Mouse (Mus musculus) stomach, embryonic 14.5 days (tissue): ENCODE results near the gene Lrrc10b. TPM values are rescaled to one million over a fixed set of nuclear protein-coding genes. Genes with fewer than 3 reads are reported as not detected.

Experiments used
- ATAC-seq: fragments of 200-750 bp; cut with Nextera tagmentation; 2 replicates; pipeline ENCODE4 v1.8.0; 2017; ENCODE audit warnings: low read depth, moderate TSS enrichment; ENCODE audit not compliant: insufficient number of reproducible peaks, insufficient read depth, low FRiP score
- H3K27ac ChIP-seq: fragments of 300-500 bp; sonication (generic); 2 replicates; pipeline ENCODE4 v1.5.1; 2014; ENCODE audit warnings: mild to moderate bottlenecking, low read length, moderate library complexity, mixed read lengths
- H3K27me3 ChIP-seq: fragments of 300-500 bp; sonication (generic); 2 replicates; pipeline ENCODE4 v1.6.1; 2014; ENCODE audit warnings: low read length, control low read depth, mixed read lengths; ENCODE audit not compliant: control insufficient read depth, insufficient read depth
- H3K36me3 ChIP-seq: fragments of 300-500 bp; sonication (generic); 2 replicates; pipeline ENCODE4 v1.6.1; 2014; ENCODE audit warnings: mild to moderate bottlenecking, control low read depth, low read length, moderate library complexity, mixed read lengths; ENCODE audit not compliant: control insufficient read depth, insufficient read depth
- H3K4me1 ChIP-seq: fragments of 300-500 bp; sonication (generic); 2 replicates; pipeline ENCODE4 v1.6.1; 2014; ENCODE audit warnings: low read length, control low read depth, mixed read lengths; ENCODE audit not compliant: control insufficient read depth, insufficient read depth
- H3K4me2 ChIP-seq: fragments of 300-500 bp; sonication (generic); replicated peaks from 2 replicates; pipeline ENCODE4 v1.6.1; 2014; ENCODE audit warnings: low read depth, low read length, control low read depth
- H3K4me3 ChIP-seq: fragments of 300-500 bp; sonication (generic); 2 replicates; pipeline ENCODE4 v1.5.1; 2014; ENCODE audit warnings: low read depth, low read length, control low read depth
- H3K9ac ChIP-seq: fragments of 300-500 bp; sonication (generic); replicated peaks from 2 replicates; pipeline ENCODE4 v1.6.1; 2014; ENCODE audit warnings: low read depth, mild to moderate bottlenecking, control low read depth, low read length, moderate library complexity, mixed read lengths
- H3K9me3 ChIP-seq: fragments of 300-500 bp; sonication (generic); 2 replicates; pipeline ENCODE4 v1.6.1; 2016; ENCODE audit warnings: low read depth, low read length, control low read depth; ENCODE audit not compliant: control insufficient read depth
- WGBS: fragments of 180-500 bp; shearing (Covaris S2); extraction: QIAGEN DNeasy Blood & Tissue Kit; methylation state at CpG from one replicate; pipeline ENCODE4 v1.1.7; 2014; 5-methylcytosine and 5-hydroxymethylcytosine counted together
- polyA plus RNA-seq: library from polyadenylated mRNA; unstranded; fragments of >200 nt; fragmentation: Nextera tagmentation; extraction: Ambion mirVana; gene quantifications from 2 replicates; pipeline ENCODE4 v1.2.1, GENCODE M21; 2014

Gene Lrrc10b
- polyA plus RNA-seq, 1 experiment from 2014 or later = 0.42 TPM

DNA sequence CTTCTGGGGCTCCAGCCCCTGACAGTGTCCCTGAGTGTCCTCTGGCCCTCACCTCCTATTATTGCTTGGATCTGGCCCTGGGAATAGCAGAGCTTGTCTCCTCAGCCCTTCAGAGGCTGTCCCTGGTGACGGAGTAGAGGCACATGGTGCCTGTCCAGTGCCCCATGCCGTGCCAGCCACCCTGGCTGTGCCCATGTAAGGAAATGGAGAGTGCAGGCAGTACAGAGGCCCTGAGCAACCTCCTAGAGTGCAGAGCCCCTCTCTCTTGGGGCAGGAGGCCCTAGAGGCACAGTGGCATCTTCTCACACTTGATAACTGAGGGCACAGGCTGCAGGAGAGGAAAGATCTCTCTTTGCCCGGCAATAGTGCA, 1.9 kb downstream of the Lrrc10b start:
- H3K4me3 ChIP-seq = no peak overlapping the region
- H3K9ac ChIP-seq = no peak overlapping the region
- no peak for ATAC-seq
- WGBS = 77% methylated on average over 3 of the region's 3 CpGs
- no peaks in the 10 kb centered on the region; the same call in 1 of the 2 replicates for H3K4me1 ChIP-seq
- no peaks in the 10 kb centered on the region for H3K36me3 ChIP-seq
- no peak overlapping the region for H3K4me2 ChIP-seq
- H3K27ac ChIP-seq = no peak overlapping the region
- no peaks in the 10 kb centered on the region for H3K9me3 ChIP-seq
- peaks cover 29% of the 10 kb centered on the region for H3K27me3 ChIP-seq

DNA sequence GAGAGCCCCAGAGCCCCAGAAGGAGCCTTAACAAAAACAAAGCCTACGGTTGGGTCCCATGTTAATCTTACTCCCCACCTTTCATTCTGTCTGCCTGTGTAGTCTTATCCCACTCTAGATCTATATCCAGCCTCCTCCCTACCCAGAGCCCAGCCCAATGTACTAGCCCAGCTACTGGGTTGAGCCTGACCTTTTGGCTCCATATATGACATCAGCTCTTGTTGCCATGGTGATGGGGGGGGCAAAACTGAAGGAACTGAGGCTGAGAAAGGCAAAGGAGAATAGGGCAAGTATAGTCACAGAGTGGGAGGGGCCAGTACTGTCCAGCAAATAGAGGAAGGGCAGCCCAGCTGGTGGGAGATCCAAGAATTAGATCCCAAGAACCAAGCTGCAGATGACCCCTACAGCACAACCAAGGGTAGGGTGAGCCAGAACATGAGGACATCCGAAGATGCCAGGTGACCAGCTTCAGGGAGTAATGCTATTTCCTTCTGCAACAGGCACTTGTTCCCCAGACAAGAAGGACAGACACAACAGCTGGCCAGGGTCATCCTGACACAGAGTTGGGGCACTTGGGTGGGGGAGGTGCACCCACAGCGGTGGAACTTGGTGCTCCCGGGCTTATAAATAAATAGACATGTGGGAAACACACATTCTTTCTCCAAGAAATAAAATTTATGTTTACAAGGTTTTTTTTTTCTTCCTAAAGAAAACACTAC, 2.4 kb downstream of the Lrrc10b start:
- Histone ChIP-seq H3K4me2 (no peak overlapping the region), H3K27me3 (peaks cover 29% of the 10 kb centered on the region), H3K4me3 (no peak overlapping the region), H3K4me1 (no peaks in the 10 kb centered on the region; the same call in 1 of the 2 replicates), H3K9ac (no peak overlapping the region), H3K36me3 (no peaks in the 10 kb centered on the region), H3K9me3 (no peaks in the 10 kb centered on the region), H3K27ac (no peak overlapping the region)
- ATAC-seq = no peak
- WGBS = 50% methylated on average over 4 of the region's 4 CpGs

DNA sequence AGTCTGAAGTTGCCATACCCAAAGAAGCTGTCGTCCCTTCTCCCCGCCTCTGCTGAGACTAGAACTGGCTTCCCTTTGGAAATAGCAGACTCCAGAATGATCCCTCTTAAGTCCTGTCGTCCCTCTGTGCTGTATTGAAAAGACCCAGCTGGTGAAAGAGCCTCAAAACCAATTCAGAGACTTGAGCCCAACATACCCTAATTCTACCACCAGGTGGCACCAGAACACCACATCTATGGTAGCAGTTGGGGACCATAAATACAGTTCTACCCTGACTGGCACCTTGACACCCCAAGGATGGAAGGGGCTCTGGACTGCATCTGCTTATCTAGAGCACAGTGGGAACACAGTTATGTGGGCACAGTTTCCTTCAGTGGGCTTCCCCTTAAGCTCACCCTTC, 7.6 kb downstream of the Lrrc10b start:
- no peaks in the 10 kb centered on the region for H3K9me3 ChIP-seq
- no peak overlapping the region for H3K27ac ChIP-seq
- H3K4me1 ChIP-seq = 0 out of 2 replicates have a peak, but pooled peaks cover 4% of the 10 kb centered on the region
- H3K4me2 ChIP-seq = no peak overlapping the region
- H3K36me3 ChIP-seq = no peaks in the 10 kb centered on the region
- no peak overlapping the region for H3K4me3 ChIP-seq
- 0 out of 2 replicates have a peak, but pooled peaks cover under 1% of the 10 kb centered on the region for H3K27me3 ChIP-seq
- WGBS = 2% methylated on average over 3 of the region's 3 CpGs
- peak; percentile 64; the same call in 1 of the 2 replicates for ATAC-seq
- no peak overlapping the region for H3K9ac ChIP-seq

DNA sequence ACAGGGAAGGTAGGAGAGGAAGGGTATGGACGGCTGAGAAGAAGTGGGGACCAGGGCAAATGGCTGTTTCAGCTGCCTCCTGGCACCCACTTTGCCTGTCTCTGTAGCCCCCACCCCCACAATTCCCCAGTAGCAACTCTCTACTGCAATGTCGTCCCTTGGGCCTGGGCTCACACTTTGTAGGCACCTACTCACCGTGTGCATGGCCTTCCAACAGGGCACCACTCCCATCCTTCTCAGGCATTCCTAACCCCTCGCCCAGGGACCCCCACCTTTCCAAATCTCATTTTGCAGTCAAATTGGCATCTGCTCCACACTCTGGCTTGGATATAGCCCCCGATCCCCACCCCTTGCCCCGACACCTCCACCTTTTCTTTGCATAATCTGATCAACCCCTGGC, 8.1 kb downstream of the Lrrc10b start:
- Histone ChIP-seq H3K9ac (no peak overlapping the region), H3K4me1 (0 out of 2 replicates have a peak, but pooled peaks cover 4% of the 10 kb centered on the region), H3K4me2 (no peak overlapping the region), H3K4me3 (no peak overlapping the region), H3K9me3 (no peaks in the 10 kb centered on the region), H3K27me3 (no peaks in the 10 kb centered on the region), H3K36me3 (no peaks in the 10 kb centered on the region), H3K27ac (no peak overlapping the region)
- WGBS = 51% methylated on average over 6 of the region's 6 CpGs
- no peak for ATAC-seq

DNA sequence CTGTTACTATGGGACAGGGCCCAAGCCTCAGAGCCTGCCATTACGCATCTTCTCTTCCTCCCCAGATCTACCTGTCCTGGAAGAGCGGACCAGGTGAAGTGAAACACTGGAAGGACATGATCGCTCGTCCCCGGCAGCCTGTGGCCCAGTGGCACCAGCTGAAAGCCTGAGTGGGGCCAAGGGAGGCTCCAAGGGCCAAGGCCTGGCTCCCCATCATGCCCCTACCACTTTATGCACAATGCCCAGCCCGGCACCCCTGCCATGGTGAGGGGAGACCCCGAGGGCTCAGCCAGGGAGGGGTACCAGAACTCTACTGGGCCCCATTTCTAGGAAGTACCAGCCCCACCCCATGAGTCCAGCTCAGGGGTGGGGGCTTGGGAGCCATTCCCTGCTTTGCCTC, 9.0 kb downstream of the Lrrc10b start:
- Histone ChIP-seq H3K27ac (no peak overlapping the region), H3K4me3 (no peak overlapping the region), H3K4me1 (0 out of 2 replicates have a peak, but pooled peaks cover 4% of the 10 kb centered on the region), H3K36me3 (no peaks in the 10 kb centered on the region), H3K9me3 (no peaks in the 10 kb centered on the region), H3K27me3 (no peaks in the 10 kb centered on the region), H3K4me2 (no peak overlapping the region), H3K9ac (no peak overlapping the region)
- no peak for ATAC-seq
- WGBS = 88% methylated on average over 7 of the region's 7 CpGs

DNA sequence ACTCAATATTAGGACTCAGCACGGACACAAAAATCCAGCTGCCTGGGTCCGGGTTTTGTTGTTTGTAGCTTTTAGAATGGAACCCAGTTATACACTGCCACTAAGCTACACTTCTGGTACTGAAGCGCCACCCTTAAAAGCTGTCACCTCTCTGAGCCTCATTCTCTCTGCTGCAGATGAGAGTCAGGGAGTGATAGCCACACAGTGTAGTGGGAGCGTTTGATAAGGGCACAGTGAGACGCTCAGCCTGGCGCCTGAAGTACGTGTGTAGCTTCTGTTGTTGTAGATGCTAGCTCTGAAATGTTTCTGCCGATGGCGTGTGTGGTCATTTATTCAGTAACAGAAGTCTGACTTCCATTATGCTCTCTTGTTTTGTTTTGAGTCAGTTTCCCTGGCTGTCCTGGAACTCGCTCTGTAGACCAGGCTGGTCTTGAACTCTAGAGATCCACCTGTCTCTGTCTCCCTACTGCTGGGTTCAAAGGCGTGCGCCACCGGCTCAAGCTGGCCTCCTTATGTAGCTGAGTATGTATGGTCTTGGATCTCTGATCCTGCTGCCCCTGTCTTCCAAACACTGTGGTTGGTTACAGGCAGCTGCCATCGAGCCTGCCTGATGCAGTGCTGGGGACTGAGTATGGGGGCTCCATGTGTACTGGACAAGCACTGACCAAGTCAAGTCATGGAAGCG, 12.4 kb downstream of the Lrrc10b start:
- Histone ChIP-seq H3K27me3 (no peaks in the 10 kb centered on the region), H3K4me2 (no peak overlapping the region), H3K9me3 (no peaks in the 10 kb centered on the region), H3K9ac (no peak overlapping the region), H3K4me3 (no peak overlapping the region), H3K27ac (no peak overlapping the region), H3K36me3 (no peaks in the 10 kb centered on the region), H3K4me1 (0 out of 2 replicates have a peak, but pooled peaks cover 4% of the 10 kb centered on the region)
- ATAC-seq = no peak
- WGBS = 89% methylated on average over 15 of the region's 15 CpGs

DNA sequence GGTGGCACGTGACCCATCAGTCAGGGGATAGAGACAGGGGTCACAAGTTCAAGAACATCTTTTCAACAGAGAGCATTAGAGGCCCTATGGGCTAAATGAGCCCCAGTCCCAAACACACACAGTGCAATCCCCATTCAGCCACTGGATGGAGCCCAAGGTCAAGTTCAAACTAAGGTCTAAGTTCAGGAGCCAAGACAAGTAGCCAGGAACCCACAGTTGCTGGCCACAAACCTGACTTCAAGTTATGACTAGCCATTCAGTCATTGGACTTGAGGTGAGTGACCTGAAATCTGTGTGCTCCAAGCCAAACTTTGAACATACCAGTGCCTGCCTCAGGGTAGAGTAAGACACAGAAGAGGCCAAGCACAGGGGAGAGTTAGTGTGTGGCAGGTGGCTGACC, 19.8 kb downstream of the Lrrc10b start:
- 58% methylated on average over 1 of the region's 1 CpGs for WGBS
- Histone ChIP-seq H3K4me3 (no peak overlapping the region), H3K36me3 (no peaks in the 10 kb centered on the region), H3K27me3 (no peaks in the 10 kb centered on the region), H3K9ac (no peak overlapping the region), H3K27ac (no peak overlapping the region), H3K9me3 (no peaks in the 10 kb centered on the region), H3K4me2 (no peak overlapping the region), H3K4me1 (no peaks in the 10 kb centered on the region)
- no peak for ATAC-seq

DNA sequence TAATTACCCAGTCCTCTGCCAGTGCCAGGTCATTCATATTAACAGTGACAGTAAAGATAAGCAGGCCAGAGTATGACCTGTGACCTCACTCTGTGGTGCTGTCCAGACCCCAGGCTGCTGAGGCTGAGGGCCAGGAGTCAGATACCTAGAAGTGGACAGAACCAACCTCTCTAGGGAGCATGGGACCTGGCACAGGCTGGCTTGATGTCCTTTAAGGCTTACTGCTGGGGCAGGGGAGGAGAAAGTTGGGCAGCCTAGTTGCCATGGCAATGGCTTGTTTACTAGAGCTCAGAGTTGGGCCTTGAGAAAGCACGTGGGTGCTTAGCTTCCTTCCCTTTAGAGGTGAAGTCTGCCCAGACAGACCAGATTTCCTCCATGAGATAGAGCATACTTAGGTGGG, 20.5 kb downstream of the Lrrc10b start:
- ATAC-seq = no peak
- WGBS = 14% methylated on average over 1 of the region's 1 CpGs
- Histone ChIP-seq H3K27ac (no peak overlapping the region), H3K9me3 (no peaks in the 10 kb centered on the region), H3K4me3 (no peak overlapping the region), H3K4me1 (no peaks in the 10 kb centered on the region), H3K27me3 (no peaks in the 10 kb centered on the region), H3K4me2 (no peak overlapping the region), H3K36me3 (no peaks in the 10 kb centered on the region), H3K9ac (no peak overlapping the region)
